Mouse (Mus musculus) E14TG2a.4 (cell line): ENCODE measurements around the gene Med23.

ENCODE experiments used
- CTCF ChIP-seq: conservative IDR thresholded peaks from 2 replicates; pipeline ENCODE4 v1.5.1; 2014; ENCODE audit warnings: low read length
- POU5F1 ChIP-seq: IDR thresholded peaks from 2 replicates; pipeline ENCODE4 v1.6.1; 2014; ENCODE audit warnings: low read length, borderline replicate concordance

GRCm38 (mm10) chr10:24961889-24962288 lies 92.1 kb downstream of the Med23 start:
- TF ChIP-seq CTCF (no peak), POU5F1 (no peak)
